ENCODE assay signal across 8 mouse cellular contexts in the genomic region with DNA sequence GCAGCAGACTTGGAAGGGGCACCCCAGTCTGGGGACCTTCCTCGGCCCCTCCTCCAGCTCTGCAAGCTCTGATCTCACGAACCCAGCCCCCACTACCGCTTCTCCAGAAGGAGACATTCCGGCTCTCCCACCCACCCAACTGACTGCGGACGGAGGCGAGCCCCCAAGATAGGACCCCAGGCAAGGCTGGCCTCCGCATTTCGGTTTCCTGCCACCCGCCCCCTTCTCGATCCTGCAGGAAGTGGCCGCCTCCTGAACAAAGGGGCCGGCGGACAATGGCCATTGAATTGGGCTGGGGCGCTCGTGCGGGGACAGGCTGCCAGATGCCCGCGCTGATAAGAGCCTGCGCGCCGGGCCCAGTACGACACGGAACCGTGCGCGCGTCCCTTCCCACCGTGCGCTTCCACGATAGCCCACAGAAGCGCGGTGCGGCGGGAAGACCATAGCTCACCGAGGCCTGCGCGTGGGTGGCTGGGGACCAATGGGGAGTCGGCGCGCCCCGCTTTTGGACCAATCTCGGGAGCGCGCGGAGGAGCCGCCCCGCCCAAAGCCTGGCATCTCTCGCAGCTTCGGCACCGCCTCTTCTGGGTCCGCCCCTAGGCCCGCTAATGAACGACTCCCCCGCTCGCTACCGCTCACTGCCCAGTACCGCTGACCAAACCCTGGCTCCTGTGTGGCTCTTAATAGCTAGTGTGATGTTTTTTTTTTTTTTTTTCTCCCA. TPM values are rescaled to one million over a fixed set of nuclear protein-coding genes. Genes with fewer than 3 reads are reported as not detected.
A peak's percentile ranks its signal among the peaks of the same experiment; 100 is the strongest.
DNase-seq lines count a peak whose midpoint lies in the region; ATAC-seq lines count a peak whose summit lies in the region.

No protein-coding gene starts in this region.

- H3K36me3 ChIP-seq in embryonic facial prominence, embryonic 11.5 days (replicated peaks; ENCODE audit: control insufficient read depth, insufficient read depth, low read depth, low read length), result no peaks in the 10 kb centered on the region
- peaks cover 4% of the 10 kb centered on the region for H3K36me3 ChIP-seq in limb, embryonic 11.5 days (ENCODE audit: control insufficient read depth, insufficient read depth, low read length)
- H3K36me3 ChIP-seq in midbrain, embryonic 13.5 days, result no peaks in the 10 kb centered on the region

- H3K9ac ChIP-seq in embryonic facial prominence, embryonic 11.5 days (replicated peaks; ENCODE audit: low read length), result peak overlapping the region; percentile 75
- peak overlapping the region; percentile 89 for H3K9ac ChIP-seq in limb, embryonic 11.5 days (ENCODE audit: low read length)
- H3K9ac ChIP-seq in midbrain, embryonic 13.5 days (replicated peaks), result peak overlapping the region; percentile 82

- peak; percentile 85 for DNase-seq in 3134 (ENCODE audit: extremely low read depth, insufficient read length, low spot score)
- DNase-seq in adrenal gland, postnatal 25 days, result peak; percentile 92
- peak; percentile 95 for DNase-seq in embryonic facial prominence, embryonic 11.5 days (ENCODE audit: low spot score)
- peak; percentile 99 for DNase-seq in heart, adult 11 months
- peak; percentile 88 for DNase-seq in kidney, adult 18-20 months
- peak; percentile 93 for DNase-seq in limb, embryonic 11.5 days (ENCODE audit: low spot score)
- peak; percentile 62 to 73 for DNase-seq in spleen, adult 18-20 months

- ATAC-seq in embryonic facial prominence, embryonic 11.5 days (replicated peaks; ENCODE audit: insufficient number of reproducible peaks, low FRiP score, low TSS enrichment, low read depth), result peak; percentile 84
- ATAC-seq in limb, embryonic 11.5 days (ENCODE audit: insufficient number of reproducible peaks, low FRiP score, low TSS enrichment, low read depth), result peak; percentile 86
- peak; percentile 89 for ATAC-seq in midbrain, embryonic 13.5 days

- under 1% methylated on average over 58 of the region's 58 CpGs for WGBS in embryonic facial prominence, embryonic 11.5 days
- WGBS in limb, embryonic 11.5 days, result under 1% methylated on average over 55 of the region's 58 CpGs
- under 1% methylated on average over 58 of the region's 58 CpGs for WGBS in midbrain, embryonic 13.5 days

- H3K4me3 ChIP-seq in embryonic facial prominence, embryonic 11.5 days (ENCODE audit: low read depth, low read length), result peak overlapping the region; percentile 42
- peak overlapping the region; percentile 50 for H3K4me3 ChIP-seq in limb, embryonic 11.5 days (ENCODE audit: low read depth, low read length)
- H3K4me3 ChIP-seq in midbrain, embryonic 13.5 days (replicated peaks), result peak overlapping the region; percentile 52

- H3K9me3 ChIP-seq in embryonic facial prominence, embryonic 11.5 days (replicated peaks; ENCODE audit: control insufficient read depth, low read length), result no peaks in the 10 kb centered on the region
- H3K9me3 ChIP-seq in limb, embryonic 11.5 days (ENCODE audit: control insufficient read depth, low read length), result no peaks in the 10 kb centered on the region
- no peaks in the 10 kb centered on the region for H3K9me3 ChIP-seq in midbrain, embryonic 13.5 days

- H3K27me3 ChIP-seq in embryonic facial prominence, embryonic 11.5 days (ENCODE audit: control insufficient read depth, insufficient read depth, low read length), result no peaks in the 10 kb centered on the region
- no peaks in the 10 kb centered on the region for H3K27me3 ChIP-seq in limb, embryonic 11.5 days (ENCODE audit: control insufficient read depth, insufficient read depth, low read length)
- H3K27me3 ChIP-seq in midbrain, embryonic 13.5 days, result no peaks in the 10 kb centered on the region

- no peaks in the 10 kb centered on the region; the same call in 1 of the 2 replicates for H3K4me1 ChIP-seq in embryonic facial prominence, embryonic 11.5 days (ENCODE audit: control insufficient read depth, insufficient read depth, low read length)
- H3K4me1 ChIP-seq in limb, embryonic 11.5 days (ENCODE audit: control insufficient read depth, insufficient read depth, low read length), result peaks cover 18% of the 10 kb centered on the region
- H3K4me1 ChIP-seq in midbrain, embryonic 13.5 days (replicated peaks), result peaks cover 26% of the 10 kb centered on the region

- H3K27ac ChIP-seq in embryonic facial prominence, embryonic 11.5 days (replicated peaks; ENCODE audit: low read depth, low read length), result peak overlapping the region; percentile 30
- peak overlapping the region; percentile 57 for H3K27ac ChIP-seq in limb, embryonic 11.5 days (replicated peaks; ENCODE audit: low read depth, low read length)
- H3K27ac ChIP-seq in midbrain, embryonic 13.5 days, result peak overlapping the region; percentile 91

- peak overlapping the region; percentile 78 for H3K4me2 ChIP-seq in embryonic facial prominence, embryonic 11.5 days (ENCODE audit: low read depth, low read length)
- H3K4me2 ChIP-seq in limb, embryonic 11.5 days (ENCODE audit: low read depth, severe bottlenecking), result peak overlapping the region; percentile 69
- peak overlapping the region; percentile 80 for H3K4me2 ChIP-seq in midbrain, embryonic 13.5 days (replicated peaks)

RNA-seq across cellular contexts. Expression of a gene that starts 8.3 kb away (rescaled TPM):
- 26.6 and 40.7 TPM in 2 replicates for total RNA-seq in adrenal gland, postnatal 25 days (2021)
- polyA plus RNA-seq in embryonic facial prominence, embryonic 11.5 days (2014; fragmentation: Nextera tagmentation; extraction: Ambion mirVana), result 75.8 and 83.4 TPM in 2 replicates
- polyA plus RNA-seq in limb, embryonic 11.5 days (2014; fragmentation: Nextera tagmentation; extraction: Ambion mirVana), result 87.9 and 90.1 TPM in 2 replicates
- polyA plus RNA-seq in midbrain, embryonic 13.5 days (2015; fragmentation: Nextera tagmentation; extraction: Ambion mirVana), result 53.7 and 61.9 TPM in 2 replicates

RNA-seq across cellular contexts. Expression of a gene that starts 20.6 kb away (rescaled TPM):
- 7.6 and 8.4 TPM in 2 replicates for total RNA-seq in adrenal gland, postnatal 25 days (2021)
- polyA plus RNA-seq in embryonic facial prominence, embryonic 11.5 days (2014; fragmentation: Nextera tagmentation; extraction: Ambion mirVana), result 3.5 and 5.7 TPM in 2 replicates
- polyA plus RNA-seq in limb, embryonic 11.5 days (2014; fragmentation: Nextera tagmentation; extraction: Ambion mirVana), result 4.0 and 4.7 TPM in 2 replicates
- polyA plus RNA-seq in midbrain, embryonic 13.5 days (2015; fragmentation: Nextera tagmentation; extraction: Ambion mirVana), result 9.4 and 10.5 TPM in 2 replicates

RNA-seq across cellular contexts. Expression of a gene that starts 26.1 kb away (rescaled TPM):
- total RNA-seq in adrenal gland, postnatal 25 days (2021), result 21.7 and 26.8 TPM in 2 replicates
- 19.0 and 19.7 TPM in 2 replicates for polyA plus RNA-seq in embryonic facial prominence, embryonic 11.5 days (2014; fragmentation: Nextera tagmentation; extraction: Ambion mirVana)
- 26.4 and 27.4 TPM in 2 replicates for polyA plus RNA-seq in limb, embryonic 11.5 days (2014; fragmentation: Nextera tagmentation; extraction: Ambion mirVana)
- 36.1 and 37.8 TPM in 2 replicates for polyA plus RNA-seq in midbrain, embryonic 13.5 days (2015; fragmentation: Nextera tagmentation; extraction: Ambion mirVana)

RNA-seq across cellular contexts. Expression of a gene that starts 50.3 kb away (rescaled TPM):
- total RNA-seq in adrenal gland, postnatal 25 days (2021), result 65.9 and 68.8 TPM in 2 replicates
- 48.5 and 50.8 TPM in 2 replicates for polyA plus RNA-seq in embryonic facial prominence, embryonic 11.5 days (2014; fragmentation: Nextera tagmentation; extraction: Ambion mirVana)
- 58.8 and 63.0 TPM in 2 replicates for polyA plus RNA-seq in limb, embryonic 11.5 days (2014; fragmentation: Nextera tagmentation; extraction: Ambion mirVana)
- polyA plus RNA-seq in midbrain, embryonic 13.5 days (2015; fragmentation: Nextera tagmentation; extraction: Ambion mirVana), result 60.3 and 61.9 TPM in 2 replicates

Comparison
In these comparisons a context has a peak if more than half of its experiments do, and no peak if none do; other contexts are left out.
1. Peak in every context shown above with its lines: DNase-seq, ATAC-seq, H3K4me3 ChIP-seq and H3K27ac ChIP-seq.
2. H3K27ac ChIP-seq: peak in every context shown above with its lines; median percentile 91 in midbrain, embryonic 13.5 days; 57 in limb, embryonic 11.5 days; 30 in embryonic facial prominence, embryonic 11.5 days.